Mouse (Mus musculus): Measurements from ENCODE around the gene Higd2a. TPM values are rescaled to one million over a fixed set of nuclear protein-coding genes. Genes with fewer than 3 reads are reported as not detected.
A peak's percentile ranks its signal among the peaks of the same experiment; 100 is the strongest.

Gene Higd2a
- polyA plus RNA-seq, 1 experiment = 112 TPM

GRCm38 (mm10) chr13:54577652-54578507 lies 12.1 kb upstream of the Higd2a start:
- DNase-seq = no peak
- 68% methylated on average over 21 of the region's 21 CpGs for WGBS

GRCm38 (mm10) chr13:54581385-54581784 lies 8.6 kb upstream of the Higd2a start:
- TF ChIP-seq POLR2A (IDR thresholded peaks at IDR 0.05; ENCODE audit: control insufficient read depth, extremely low read depth, insufficient read depth, low read length, poor library complexity) (no peak), CTCF (IDR thresholded peaks at IDR 0.05; ENCODE audit: borderline replicate concordance, control insufficient read depth, extremely low read depth, insufficient read depth, low read length, poor library complexity) (no peak)
- WGBS = 95% methylated on average over 2 of the region's 2 CpGs
- DNase-seq = no peak
- H3K4me3 ChIP-seq (ENCODE audit: control insufficient read depth, insufficient read depth, low read length) = no peak overlapping the region
- no peak overlapping the region for H3K27ac ChIP-seq (ENCODE audit: control insufficient read depth, insufficient read depth, low read length)
- H3K36me3 ChIP-seq (ENCODE audit: control insufficient read depth, insufficient read depth, low read length) = no peaks in the 10 kb centered on the region
- H3K27me3 ChIP-seq (ENCODE audit: control insufficient read depth, insufficient read depth, low read length) = no peaks in the 10 kb centered on the region
- H3K4me1 ChIP-seq (replicated peaks; ENCODE audit: control insufficient read depth, insufficient read depth, low read length) = no peaks in the 10 kb centered on the region

More at GRCm38 (mm10) chr13:54577652-54578507, 12.1 kb upstream of the Higd2a start:
- Histone ChIP-seq H3K36me3 (ENCODE audit: control insufficient read depth, insufficient read depth, low read length) (no peaks in the 10 kb centered on the region), H3K4me1 (replicated peaks; ENCODE audit: control insufficient read depth, insufficient read depth, low read length) (peaks cover 7% of the 10 kb centered on the region), H3K4me3 (ENCODE audit: control insufficient read depth, insufficient read depth, low read length) (no peak overlapping the region), H3K27me3 (ENCODE audit: control insufficient read depth, insufficient read depth, low read length) (no peaks in the 10 kb centered on the region), H3K27ac (ENCODE audit: control insufficient read depth, insufficient read depth, low read length) (no peak overlapping the region)
- TF ChIP-seq CTCF (IDR thresholded peaks at IDR 0.05; ENCODE audit: borderline replicate concordance, control insufficient read depth, extremely low read depth, insufficient read depth, low read length, poor library complexity) (no peak), POLR2A (IDR thresholded peaks at IDR 0.05; ENCODE audit: control insufficient read depth, extremely low read depth, insufficient read depth, low read length, poor library complexity) (no peak)

GRCm38 (mm10) chr13:54582126-54582525 lies 7.9 kb upstream of the Higd2a start:
- no peak for DNase-seq
- Histone ChIP-seq H3K36me3 (ENCODE audit: control insufficient read depth, insufficient read depth, low read length) (no peaks in the 10 kb centered on the region), H3K4me3 (ENCODE audit: control insufficient read depth, insufficient read depth, low read length) (no peak overlapping the region), H3K27ac (ENCODE audit: control insufficient read depth, insufficient read depth, low read length) (no peak overlapping the region), H3K4me1 (replicated peaks; ENCODE audit: control insufficient read depth, insufficient read depth, low read length) (no peaks in the 10 kb centered on the region), H3K27me3 (ENCODE audit: control insufficient read depth, insufficient read depth, low read length) (no peaks in the 10 kb centered on the region)
- WGBS = 93% methylated on average over 10 of the region's 10 CpGs
- TF ChIP-seq CTCF (IDR thresholded peaks at IDR 0.05; ENCODE audit: borderline replicate concordance, control insufficient read depth, extremely low read depth, insufficient read depth, low read length, poor library complexity) = no peak
- no peak for TF ChIP-seq POLR2A (IDR thresholded peaks at IDR 0.05; ENCODE audit: control insufficient read depth, extremely low read depth, insufficient read depth, low read length, poor library complexity)

GRCm38 (mm10) chr13:54582860-54583259 lies 7.1 kb upstream of the Higd2a start:
- no peak for TF ChIP-seq POLR2A (IDR thresholded peaks at IDR 0.05; ENCODE audit: control insufficient read depth, extremely low read depth, insufficient read depth, low read length, poor library complexity)
- TF ChIP-seq CTCF (IDR thresholded peaks at IDR 0.05; ENCODE audit: borderline replicate concordance, control insufficient read depth, extremely low read depth, insufficient read depth, low read length, poor library complexity) = no peak
- Histone ChIP-seq H3K36me3 (ENCODE audit: control insufficient read depth, insufficient read depth, low read length) (no peaks in the 10 kb centered on the region), H3K4me1 (replicated peaks; ENCODE audit: control insufficient read depth, insufficient read depth, low read length) (no peaks in the 10 kb centered on the region), H3K4me3 (ENCODE audit: control insufficient read depth, insufficient read depth, low read length) (no peak overlapping the region), H3K27me3 (ENCODE audit: control insufficient read depth, insufficient read depth, low read length) (no peaks in the 10 kb centered on the region), H3K27ac (ENCODE audit: control insufficient read depth, insufficient read depth, low read length) (no peak overlapping the region)
- DNase-seq = no peak
- WGBS = 92% methylated on average over 5 of the region's 5 CpGs

- Histone ChIP-seq H3K27me3 (ENCODE audit: control insufficient read depth, insufficient read depth, low read length) (no peaks in the 10 kb centered on the region), H3K4me3 (ENCODE audit: control insufficient read depth, insufficient read depth, low read length) (no peak overlapping the region), H3K4me1 (replicated peaks; ENCODE audit: control insufficient read depth, insufficient read depth, low read length) (peaks cover 2% of the 10 kb centered on the region; the same call in 1 of the 2 replicates), H3K36me3 (ENCODE audit: control insufficient read depth, insufficient read depth, low read length) (no peaks in the 10 kb centered on the region), H3K27ac (ENCODE audit: control insufficient read depth, insufficient read depth, low read length) (no peak overlapping the region)
- no peak for DNase-seq
- TF ChIP-seq CTCF (IDR thresholded peaks at IDR 0.05; ENCODE audit: borderline replicate concordance, control insufficient read depth, extremely low read depth, insufficient read depth, low read length, poor library complexity) (no peak), POLR2A (IDR thresholded peaks at IDR 0.05; ENCODE audit: control insufficient read depth, extremely low read depth, insufficient read depth, low read length, poor library complexity) (no peak)
- 92% methylated on average over 11 of the region's 11 CpGs for WGBS
These were observed 4.2 kb upstream of the Higd2a start for GRCm38 (mm10) chr13:54585831-54586230.

GRCm38 (mm10) chr13:54589414-54589995 lies 502 bp upstream of the Higd2a start:
- H3K4me1 ChIP-seq (replicated peaks; ENCODE audit: control insufficient read depth, insufficient read depth, low read length) = peaks cover 3% of the 10 kb centered on the region; the same call in 1 of the 2 replicates
- DNase-seq = no peak
- no peak overlapping the region for H3K27ac ChIP-seq (ENCODE audit: control insufficient read depth, insufficient read depth, low read length)
- TF ChIP-seq CTCF (IDR thresholded peaks at IDR 0.05; ENCODE audit: borderline replicate concordance, control insufficient read depth, extremely low read depth, insufficient read depth, low read length, poor library complexity) = no peak
- TF ChIP-seq POLR2A (IDR thresholded peaks at IDR 0.05; ENCODE audit: control insufficient read depth, extremely low read depth, insufficient read depth, low read length, poor library complexity) = no peak
- under 1% methylated on average over 24 of the region's 24 CpGs for WGBS
- no peaks in the 10 kb centered on the region for H3K36me3 ChIP-seq (ENCODE audit: control insufficient read depth, insufficient read depth, low read length)
- peak overlapping the region; percentile 97 for H3K4me3 ChIP-seq (ENCODE audit: control insufficient read depth, insufficient read depth, low read length)
- H3K27me3 ChIP-seq (ENCODE audit: control insufficient read depth, insufficient read depth, low read length) = no peaks in the 10 kb centered on the region
